Mouse (Mus musculus) bone marrow macrophage, adult 2 months (primary cell): Measurements from ENCODE around the gene Traf4.

ENCODE experiments used
- CTCF ChIP-seq: IDR thresholded peaks from 2 replicates; pipeline ENCODE4 v1.5.1; 2012; ENCODE audit warnings: low read depth, mild to moderate bottlenecking, low read length, moderate library complexity
- POLR2A ChIP-seq: IDR thresholded peaks from 2 replicates; pipeline ENCODE4 v1.6.1; 2012; ENCODE audit warnings: mild to moderate bottlenecking, low read depth, low read length, borderline replicate concordance

- TF ChIP-seq POLR2A (no peak), CTCF (no peak)
Measured at GRCm38 (mm10) chr11:78146168-78146567, 19.2 kb downstream of the Traf4 start.
